Mouse (Mus musculus): ENCODE measurements at regions not wholly inside any gene's neighbourhood (a gene's known extent, or its start where the extent isn't known, plus 50 kb on each side); places are given as distances from the start of the nearest gene placed in this dataset.

- Histone ChIP-seq H3K4me2 (ENCODE audit: low read depth) (no peak overlapping the region), H3K27me3 (ENCODE audit: control insufficient read depth, insufficient read depth, insufficient read length) (no peaks in the 10 kb centered on the region), H3K36me3 (ENCODE audit: control insufficient read depth, insufficient read depth) (no peaks in the 10 kb centered on the region), H3K4me3 (no peak overlapping the region), H3ac (ENCODE audit: control insufficient read depth, insufficient read length) (no peak overlapping the region), H3K79me2 (ENCODE audit: control insufficient read depth, insufficient read depth) (no peaks in the 10 kb centered on the region)
- no peak for TF ChIP-seq POLR2A (IDR thresholded peaks at IDR 0.05; ENCODE audit: insufficient read length, low read depth)
- TF ChIP-seq E2F4 (IDR thresholded peaks at IDR 0.05; ENCODE audit: insufficient read depth), result no peak
- TF ChIP-seq MYOG (IDR thresholded peaks at IDR 0.05; ENCODE audit: control insufficient read depth in 1 of 3, insufficient read depth in 1 of 3, insufficient read length in 2 of 3, low read depth in 2 of 3), result no peak
- no peak for TF ChIP-seq MYOD1 (IDR thresholded peaks at IDR 0.05; ENCODE audit: control insufficient read depth in 1 of 3, insufficient read length in 2 of 3, low read depth in 2 of 3)
- TF ChIP-seq CEBPB (IDR thresholded peaks at IDR 0.05; ENCODE audit: insufficient read depth, poor library complexity, severe bottlenecking), result no peak
- no peak for TF ChIP-seq MAX (IDR thresholded peaks at IDR 0.05; ENCODE audit: low read depth)
- no peak for TF ChIP-seq REST (IDR thresholded peaks at IDR 0.05; ENCODE audit: insufficient read depth, insufficient read length)
- TF ChIP-seq TCF12 (IDR thresholded peaks at IDR 0.05; ENCODE audit: insufficient read depth, poor library complexity, severe bottlenecking), result no peak
- TF ChIP-seq TCF3 (IDR thresholded peaks at IDR 0.05; ENCODE audit: insufficient read length, low read depth), result no peak
- no peak for TF ChIP-seq USF1 (IDR thresholded peaks at IDR 0.05; ENCODE audit: low read depth)
- no peak for TF ChIP-seq SRF (IDR thresholded peaks at IDR 0.05; ENCODE audit: control insufficient read depth, insufficient read length, low read depth)
- TF ChIP-seq POLR2AphosphoS2 (IDR thresholded peaks at IDR 0.05; ENCODE audit: insufficient read length, low read depth), result no peak
These were observed 597.7 kb upstream of the Intu start for GRCm38 (mm10) chr3:39933372-39933771.

- H3K79me2 ChIP-seq (ENCODE audit: control insufficient read depth, insufficient read depth), result no peaks in the 10 kb centered on the region
- no peak overlapping the region for H3K4me2 ChIP-seq (ENCODE audit: low read depth)
- no peak overlapping the region for H3ac ChIP-seq (ENCODE audit: control insufficient read depth, insufficient read length)
- TF ChIP-seq MAX (IDR thresholded peaks at IDR 0.05; ENCODE audit: low read depth), result no peak
- TF ChIP-seq POLR2A (IDR thresholded peaks at IDR 0.05; ENCODE audit: insufficient read length, low read depth), result no peak
- no peak for TF ChIP-seq TCF3 (IDR thresholded peaks at IDR 0.05; ENCODE audit: insufficient read length, low read depth)
- TF ChIP-seq CEBPB (IDR thresholded peaks at IDR 0.05; ENCODE audit: insufficient read depth, poor library complexity, severe bottlenecking), result no peak
- TF ChIP-seq MYOG (IDR thresholded peaks at IDR 0.05; ENCODE audit: control insufficient read depth in 1 of 3, insufficient read depth in 1 of 3, insufficient read length in 2 of 3, low read depth in 2 of 3), result no peak
- no peak for TF ChIP-seq SRF (IDR thresholded peaks at IDR 0.05; ENCODE audit: control insufficient read depth, insufficient read length, low read depth)
- TF ChIP-seq E2F4 (IDR thresholded peaks at IDR 0.05; ENCODE audit: insufficient read depth), result no peak
- TF ChIP-seq MYOD1 (IDR thresholded peaks at IDR 0.05; ENCODE audit: control insufficient read depth in 1 of 3, insufficient read length in 2 of 3, low read depth in 2 of 3), result no peak
- no peaks in the 10 kb centered on the region for H3K27me3 ChIP-seq (ENCODE audit: control insufficient read depth, insufficient read depth, insufficient read length)
- no peaks in the 10 kb centered on the region for H3K36me3 ChIP-seq (ENCODE audit: control insufficient read depth, insufficient read depth)
- H3K4me3 ChIP-seq, result no peak overlapping the region
These were observed 593.3 kb upstream of the Intu start for GRCm38 (mm10) chr3:39937719-39938278.

DNA sequence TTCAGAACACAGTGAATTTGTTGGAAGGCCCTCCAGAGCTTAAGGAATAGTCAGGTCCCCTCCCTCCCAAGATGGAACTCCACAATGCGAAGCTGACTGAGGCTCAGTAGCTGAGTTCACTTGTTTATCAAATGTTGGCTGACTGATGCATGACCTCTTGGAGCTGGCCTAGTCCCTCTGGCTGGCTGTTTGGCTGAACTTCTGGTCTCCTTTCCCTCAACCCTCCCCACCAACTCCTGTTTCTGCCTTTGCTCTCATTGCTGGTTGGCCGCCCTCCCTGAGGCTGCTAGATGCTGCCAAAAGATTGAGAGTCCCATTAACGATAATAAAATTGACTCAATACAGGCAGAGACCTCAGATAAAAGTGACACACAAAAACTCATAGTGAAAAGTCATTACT, 586.5 kb upstream of the Intu start:
- TF ChIP-seq POLR2AphosphoS2 (IDR thresholded peaks at IDR 0.05; ENCODE audit: insufficient read length, low read depth), result no peak
- TF ChIP-seq MAX (IDR thresholded peaks at IDR 0.05; ENCODE audit: low read depth), result no peak
- TF ChIP-seq CEBPB (IDR thresholded peaks at IDR 0.05; ENCODE audit: insufficient read depth, poor library complexity, severe bottlenecking), result no peak
- TF ChIP-seq TCF3 (IDR thresholded peaks at IDR 0.05; ENCODE audit: insufficient read length, low read depth), result no peak
- TF ChIP-seq SRF (IDR thresholded peaks at IDR 0.05; ENCODE audit: control insufficient read depth, insufficient read length, low read depth), result no peak
- no peak overlapping the region for H3ac ChIP-seq (ENCODE audit: control insufficient read depth, insufficient read length)
- H3K79me2 ChIP-seq (ENCODE audit: control insufficient read depth, insufficient read depth), result no peaks in the 10 kb centered on the region
- H3K4me2 ChIP-seq (ENCODE audit: low read depth), result no peak overlapping the region
- no peaks in the 10 kb centered on the region for H3K36me3 ChIP-seq (ENCODE audit: control insufficient read depth, insufficient read depth)
- H3K4me3 ChIP-seq, result no peak overlapping the region
- H3K27me3 ChIP-seq (ENCODE audit: control insufficient read depth, insufficient read depth, insufficient read length), result no peaks in the 10 kb centered on the region

DNA sequence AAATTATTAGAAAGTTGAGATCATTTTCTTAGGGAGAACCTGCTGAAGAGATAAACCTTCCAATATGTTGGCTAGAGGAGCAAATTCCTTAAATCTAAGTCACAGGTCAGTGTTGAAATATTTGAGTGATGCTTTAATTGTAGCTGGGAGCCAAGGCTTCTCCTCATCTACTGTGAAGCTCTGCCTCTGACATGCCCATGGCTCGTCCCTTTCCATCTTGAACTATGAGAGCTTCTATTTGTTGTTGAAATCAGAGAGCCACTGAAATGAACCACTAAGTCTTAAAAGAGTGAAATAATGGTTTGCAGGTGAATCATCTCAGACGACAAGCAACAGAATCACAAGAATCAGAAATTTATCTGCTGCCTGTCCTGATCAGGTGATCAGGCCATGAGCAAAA, 579.0 kb upstream of the Intu start:
- no peaks in the 10 kb centered on the region for H3K79me2 ChIP-seq (ENCODE audit: control insufficient read depth, insufficient read depth)
- no peak overlapping the region for H3K4me2 ChIP-seq (ENCODE audit: low read depth)
- H3K27me3 ChIP-seq (ENCODE audit: control insufficient read depth, insufficient read depth, insufficient read length), result no peaks in the 10 kb centered on the region
- H3ac ChIP-seq (ENCODE audit: control insufficient read depth, insufficient read length), result no peak overlapping the region
- H3K36me3 ChIP-seq (ENCODE audit: control insufficient read depth, insufficient read depth), result no peaks in the 10 kb centered on the region
- no peak overlapping the region for H3K4me3 ChIP-seq
- TF ChIP-seq E2F4 (IDR thresholded peaks at IDR 0.05; ENCODE audit: insufficient read depth) (no peak), MYOG (IDR thresholded peaks at IDR 0.05; ENCODE audit: control insufficient read depth in 1 of 3, insufficient read depth in 1 of 3, insufficient read length in 2 of 3, low read depth in 2 of 3) (no peak)

DNA sequence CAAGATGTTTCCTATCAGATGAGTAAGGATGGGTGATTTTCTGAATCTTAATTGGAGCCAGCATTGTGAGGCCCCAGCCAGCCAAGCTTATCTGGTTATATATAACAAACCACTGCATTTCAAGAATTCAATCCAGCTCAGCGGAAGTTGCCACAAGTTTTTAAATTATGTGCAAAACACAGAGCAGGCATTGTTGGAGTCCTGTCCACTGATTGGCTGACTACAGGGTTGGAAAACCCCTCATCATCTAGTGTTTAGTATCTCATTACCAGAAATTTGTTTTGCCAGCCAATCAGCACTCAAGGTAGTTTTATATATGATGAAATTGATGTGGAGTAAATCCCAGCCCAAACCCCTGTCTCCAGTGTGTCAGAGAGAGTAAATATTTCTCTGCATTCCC, 578.5 kb upstream of the Intu start:
- TF ChIP-seq REST (IDR thresholded peaks at IDR 0.05; ENCODE audit: insufficient read depth, insufficient read length) (no peak), MYOG (IDR thresholded peaks at IDR 0.05; ENCODE audit: control insufficient read depth in 1 of 3, insufficient read depth in 1 of 3, insufficient read length in 2 of 3, low read depth in 2 of 3) (no peak), MYOD1 (IDR thresholded peaks at IDR 0.05; ENCODE audit: control insufficient read depth in 1 of 3, insufficient read length in 2 of 3, low read depth in 2 of 3) (no peak)
- H3K36me3 ChIP-seq (ENCODE audit: control insufficient read depth, insufficient read depth), result no peaks in the 10 kb centered on the region
- H3ac ChIP-seq (ENCODE audit: control insufficient read depth, insufficient read length), result no peak overlapping the region
- H3K4me2 ChIP-seq (ENCODE audit: low read depth), result no peak overlapping the region
- H3K27me3 ChIP-seq (ENCODE audit: control insufficient read depth, insufficient read depth, insufficient read length), result no peaks in the 10 kb centered on the region
- H3K4me3 ChIP-seq, result no peak overlapping the region
- no peaks in the 10 kb centered on the region for H3K79me2 ChIP-seq (ENCODE audit: control insufficient read depth, insufficient read depth)

Measured in myocyte (in vitro differentiated cells).